Mouse (Mus musculus) embryonic facial prominence, embryonic 10.5 days (tissue): ENCODE measurements around the gene Cetn4. TPM values are rescaled to one million over a fixed set of nuclear protein-coding genes. Genes with fewer than 3 reads are reported as not detected.

ENCODE experiments used
- DNase-seq: peaks from one replicate; pipeline ENCODE4 v3.0.0-alpha.2; 2017; ENCODE audit warnings: low spot score
- H3K27ac ChIP-seq: fragments of 300-500 bp; sonication (generic); replicated peaks from 2 replicates; pipeline ENCODE4 v1.5.1; 2016; ENCODE audit warnings: mild to moderate bottlenecking
- H3K27me3 ChIP-seq: fragments of 300-500 bp; sonication (generic); replicated peaks from 2 replicates; pipeline ENCODE4 v1.6.1; 2016; ENCODE audit warnings: low read depth, mild to moderate bottlenecking; ENCODE audit not compliant: poor library complexity, severe bottlenecking
- H3K36me3 ChIP-seq: fragments of 300-500 bp; sonication (generic); replicated peaks from 2 replicates; pipeline ENCODE4 v1.6.1; 2016; ENCODE audit warnings: mild to moderate bottlenecking, moderate library complexity
- H3K4me1 ChIP-seq: fragments of 300-500 bp; sonication (generic); 2 replicates; pipeline ENCODE4 v1.6.1; 2016
- H3K4me3 ChIP-seq: fragments of 300-500 bp; sonication (generic); 2 replicates; pipeline ENCODE4 v1.5.1; 2016; ENCODE audit warnings: mild to moderate bottlenecking, moderate library complexity
- H3K9me3 ChIP-seq: fragments of 300-500 bp; sonication (generic); 2 replicates; pipeline ENCODE4 v1.6.1; 2016; ENCODE audit warnings: mild to moderate bottlenecking
- WGBS: fragments of 180-500 bp; shearing (Covaris S2); methylation state at CpG from one replicate; pipeline ENCODE4 v1.1.7; 2016; 5-methylcytosine and 5-hydroxymethylcytosine counted together
- polyA plus RNA-seq: library from polyadenylated mRNA; unstranded; fragments of >200 nt; fragmentation: Nextera tagmentation; extraction: Ambion mirVana; gene quantifications from 2 replicates; pipeline ENCODE4 v1.2.1, GENCODE M21; 2016

Cetn4 gene
- polyA plus RNA-seq, 1 experiment from 2014 or later, result 2.4 TPM

- Histone ChIP-seq H3K4me3 (no peak overlapping the region), H3K4me1 (no peaks in the 10 kb centered on the region), H3K9me3 (no peaks in the 10 kb centered on the region), H3K27me3 (no peaks in the 10 kb centered on the region), H3K27ac (no peak overlapping the region), H3K36me3 (no peaks in the 10 kb centered on the region)
- no peak for DNase-seq
- WGBS, result 90% methylated on average over 1 of the region's 1 CpGs
Observed at GRCm38 (mm10) chr3:37329963-37330362, 17.5 kb upstream of the Cetn4 start.

GRCm38 (mm10) chr3:37328489-37328888, 16.0 kb upstream of the Cetn4 start:
- Histone ChIP-seq H3K27me3 (no peaks in the 10 kb centered on the region), H3K4me3 (no peak overlapping the region), H3K36me3 (no peaks in the 10 kb centered on the region), H3K4me1 (no peaks in the 10 kb centered on the region), H3K9me3 (no peaks in the 10 kb centered on the region), H3K27ac (no peak overlapping the region)
- 89% methylated on average over 2 of the region's 2 CpGs for WGBS
- DNase-seq, result no peak

- WGBS, result 88% methylated on average over 3 of the region's 3 CpGs
- DNase-seq, result no peak
- Histone ChIP-seq H3K4me1 (no peaks in the 10 kb centered on the region), H3K36me3 (no peaks in the 10 kb centered on the region), H3K27me3 (no peaks in the 10 kb centered on the region), H3K9me3 (no peaks in the 10 kb centered on the region), H3K4me3 (no peak overlapping the region), H3K27ac (no peak overlapping the region)
Observed at GRCm38 (mm10) chr3:37326627-37327026, 14.1 kb upstream of the Cetn4 start.

GRCm38 (mm10) chr3:37325317-37326112, 13.0 kb upstream of the Cetn4 start:
- no peak overlapping the region for H3K4me3 ChIP-seq
- 88% methylated on average over 5 of the region's 5 CpGs for WGBS
- H3K36me3 ChIP-seq, result peaks cover 11% of the 10 kb centered on the region

GRCm38 (mm10) chr3:37324310-37324709, 11.8 kb upstream of the Cetn4 start:
- no peaks in the 10 kb centered on the region for H3K27me3 ChIP-seq
- H3K9me3 ChIP-seq, result no peaks in the 10 kb centered on the region
- H3K4me1 ChIP-seq, result no peaks in the 10 kb centered on the region
- peaks cover 23% of the 10 kb centered on the region for H3K36me3 ChIP-seq
- H3K27ac ChIP-seq, result no peak overlapping the region
- no peak for DNase-seq
- WGBS, result 50% methylated on average over 3 of the region's 3 CpGs
- no peak overlapping the region for H3K4me3 ChIP-seq

More at GRCm38 (mm10) chr3:37325317-37326112, 13.0 kb upstream of the Cetn4 start:
- Histone ChIP-seq H3K9me3 (no peaks in the 10 kb centered on the region), H3K27ac (no peak overlapping the region), H3K27me3 (no peaks in the 10 kb centered on the region), H3K4me1 (no peaks in the 10 kb centered on the region)
- no peak for DNase-seq

GRCm38 (mm10) chr3:37316233-37316632, 3.7 kb upstream of the Cetn4 start:
- H3K9me3 ChIP-seq, result no peaks in the 10 kb centered on the region
- peaks cover 18% of the 10 kb centered on the region for H3K4me1 ChIP-seq
- H3K36me3 ChIP-seq, result peaks cover 28% of the 10 kb centered on the region
- no peak overlapping the region for H3K27ac ChIP-seq
- 93% methylated on average over 1 of the region's 1 CpGs for WGBS
- H3K4me3 ChIP-seq, result no peak overlapping the region
- H3K27me3 ChIP-seq, result no peaks in the 10 kb centered on the region
- no peak for DNase-seq

- H3K27me3 ChIP-seq, result no peaks in the 10 kb centered on the region
- H3K4me1 ChIP-seq, result peaks cover 18% of the 10 kb centered on the region
- H3K36me3 ChIP-seq, result no peaks in the 10 kb centered on the region; the same call in 1 of the 2 replicates
- H3K27ac ChIP-seq, result peak overlapping the region; percentile 44; the same call in 1 of the 2 replicates
- WGBS, result 38% methylated on average over 1 of the region's 1 CpGs
- DNase-seq, result no peak
- peak overlapping the region; percentile 91 for H3K4me3 ChIP-seq
- no peaks in the 10 kb centered on the region for H3K9me3 ChIP-seq
Observed at GRCm38 (mm10) chr3:37313371-37313770, 863 bp upstream of the Cetn4 start.

GRCm38 (mm10) chr3:37311897-37312369, 575 bp downstream of the Cetn4 start:
- DNase-seq, result no peak
- Histone ChIP-seq H3K36me3 (no peaks in the 10 kb centered on the region), H3K27me3 (no peaks in the 10 kb centered on the region), H3K4me1 (peaks cover 18% of the 10 kb centered on the region), H3K27ac (peak overlapping the region; percentile 98), H3K9me3 (no peaks in the 10 kb centered on the region), H3K4me3 (peak overlapping the region; percentile 91)
- 2% methylated on average over 10 of the region's 10 CpGs for WGBS

- H3K36me3 ChIP-seq, result no peaks in the 10 kb centered on the region
- 60% methylated on average over 8 of the region's 8 CpGs for WGBS
- H3K4me3 ChIP-seq, result no peak overlapping the region
- no peak for DNase-seq
- H3K4me1 ChIP-seq, result no peaks in the 10 kb centered on the region
- no peaks in the 10 kb centered on the region for H3K9me3 ChIP-seq
- no peaks in the 10 kb centered on the region for H3K27me3 ChIP-seq
- H3K27ac ChIP-seq, result no peak overlapping the region
Observed at GRCm38 (mm10) chr3:37303392-37304139, 8.9 kb downstream of the Cetn4 start.

- 35% methylated on average over 12 of the region's 12 CpGs for whole genome bisulfite sequencing
Observed at GRCm38 (mm10) chr3:37302685-37303084, 9.8 kb downstream of the Cetn4 start.

GRCm38 (mm10) chr3:37299470-37299869, 13.0 kb downstream of the Cetn4 start:
- DNase-seq, result no peak
- Histone ChIP-seq H3K4me1 (no peaks in the 10 kb centered on the region), H3K27ac (no peak overlapping the region), H3K27me3 (no peaks in the 10 kb centered on the region), H3K36me3 (no peaks in the 10 kb centered on the region), H3K9me3 (no peaks in the 10 kb centered on the region), H3K4me3 (no peak overlapping the region)
- WGBS, result 77% methylated on average over 3 of the region's 3 CpGs

More at GRCm38 (mm10) chr3:37302685-37303084, 9.8 kb downstream of the Cetn4 start:
- Histone ChIP-seq H3K9me3 (no peaks in the 10 kb centered on the region), H3K4me1 (no peaks in the 10 kb centered on the region), H3K36me3 (no peaks in the 10 kb centered on the region), H3K27me3 (no peaks in the 10 kb centered on the region), H3K27ac (no peak overlapping the region), H3K4me3 (no peak overlapping the region)
- DNase-seq, result peak; percentile 65

- Histone ChIP-seq H3K4me3 (no peak overlapping the region), H3K36me3 (no peaks in the 10 kb centered on the region), H3K27ac (no peak overlapping the region), H3K27me3 (no peaks in the 10 kb centered on the region), H3K4me1 (peaks cover 3% of the 10 kb centered on the region; the same call in 1 of the 2 replicates), H3K9me3 (no peaks in the 10 kb centered on the region)
- WGBS, result 73% methylated on average over 2 of the region's 2 CpGs
- no peak for DNase-seq
Observed at GRCm38 (mm10) chr3:37292654-37293053, 19.9 kb downstream of the Cetn4 start.
